Mouse (Mus musculus): Measurements from ENCODE around the gene Yipf6. TPM values are rescaled to one million over a fixed set of nuclear protein-coding genes. Genes with fewer than 3 reads are reported as not detected.

Gene Yipf6
- polyA plus RNA-seq (2012; rRNA removed) = 15.8 and 17.8 TPM in 2 replicates

- no peak for TF ChIP-seq CTCF (IDR thresholded peaks at IDR 0.05; ENCODE audit: borderline replicate concordance, extremely low read depth, insufficient read depth, insufficient read length)
- DNase-seq (ENCODE audit: low read depth) = no peak
Measured at GRCm38 (mm10) chrX:98936101-98936500, at the start of gene Yipf6. Yipf6 (plus strand) TSS chrX:98936316.

GRCm38 (mm10) chrX:98890072-98890405 is 46.1 kb upstream of the Yipf6 start:
- TF ChIP-seq POLR2A (IDR thresholded peaks at IDR 0.05; ENCODE audit: borderline replicate concordance, extremely low read depth, insufficient read depth, insufficient read length, poor library complexity, severe bottlenecking) (no peak), CTCF (IDR thresholded peaks at IDR 0.05; ENCODE audit: borderline replicate concordance, extremely low read depth, insufficient read depth, insufficient read length) (no peak)
- DNase-seq (ENCODE audit: low read depth) = no peak

- peak; percentile 94 for DNase-seq (ENCODE audit: low read depth)
- TF ChIP-seq CTCF (IDR thresholded peaks at IDR 0.05; ENCODE audit: borderline replicate concordance, extremely low read depth, insufficient read depth, insufficient read length) (no peak), POLR2A (IDR thresholded peaks at IDR 0.05; ENCODE audit: borderline replicate concordance, extremely low read depth, insufficient read depth, insufficient read length, poor library complexity, severe bottlenecking) (0 out of 2 replicates have a peak, but pooled peaks have one; percentile 21)
Measured at GRCm38 (mm10) chrX:98890406-98891116, 45.6 kb upstream of the Yipf6 start, which contains the start of gene Ophn1. Ophn1 (minus strand) TSS chrX:98891025.

- DNase-seq (ENCODE audit: low read depth) = peak; percentile 23
- TF ChIP-seq POLR2A (IDR thresholded peaks at IDR 0.05; ENCODE audit: borderline replicate concordance, extremely low read depth, insufficient read depth, insufficient read length, poor library complexity, severe bottlenecking) = no peak
- no peak for TF ChIP-seq CTCF (IDR thresholded peaks at IDR 0.05; ENCODE audit: borderline replicate concordance, extremely low read depth, insufficient read depth, insufficient read length)
Measured at GRCm38 (mm10) chrX:98898307-98898706, 37.8 kb upstream of the Yipf6 start.

- DNase-seq (ENCODE audit: low read depth) = no peak
- TF ChIP-seq CTCF (IDR thresholded peaks at IDR 0.05; ENCODE audit: borderline replicate concordance, extremely low read depth, insufficient read depth, insufficient read length) (no peak), POLR2A (IDR thresholded peaks at IDR 0.05; ENCODE audit: borderline replicate concordance, extremely low read depth, insufficient read depth, insufficient read length, poor library complexity, severe bottlenecking) (no peak)
Measured at GRCm38 (mm10) chrX:98904226-98904625, 31.9 kb upstream of the Yipf6 start.

GRCm38 (mm10) chrX:98908910-98909309 is 27.2 kb upstream of the Yipf6 start:
- DNase-seq (ENCODE audit: low read depth) = no peak
- TF ChIP-seq POLR2A (IDR thresholded peaks at IDR 0.05; ENCODE audit: borderline replicate concordance, extremely low read depth, insufficient read depth, insufficient read length, poor library complexity, severe bottlenecking) (no peak), CTCF (IDR thresholded peaks at IDR 0.05; ENCODE audit: borderline replicate concordance, extremely low read depth, insufficient read depth, insufficient read length) (no peak)

GRCm38 (mm10) chrX:98919423-98919822 is 16.7 kb upstream of the Yipf6 start:
- peak; percentile 56; the same call in 1 of the 2 replicates for TF ChIP-seq CTCF (IDR thresholded peaks at IDR 0.05; ENCODE audit: borderline replicate concordance, extremely low read depth, insufficient read depth, insufficient read length)
- TF ChIP-seq POLR2A (IDR thresholded peaks at IDR 0.05; ENCODE audit: borderline replicate concordance, extremely low read depth, insufficient read depth, insufficient read length, poor library complexity, severe bottlenecking) = no peak
- DNase-seq (ENCODE audit: low read depth) = peak; percentile 80

GRCm38 (mm10) chrX:98936707-98937554 is 815 bp downstream of the Yipf6 start:
- TF ChIP-seq POLR2A (IDR thresholded peaks at IDR 0.05; ENCODE audit: borderline replicate concordance, extremely low read depth, insufficient read depth, insufficient read length, poor library complexity, severe bottlenecking) (peak; percentile 35; the same call in 1 of the 2 replicates), CTCF (IDR thresholded peaks at IDR 0.05; ENCODE audit: borderline replicate concordance, extremely low read depth, insufficient read depth, insufficient read length) (no peak)
- peak; percentile 95 for DNase-seq (ENCODE audit: low read depth)

- TF ChIP-seq CTCF (IDR thresholded peaks at IDR 0.05; ENCODE audit: borderline replicate concordance, extremely low read depth, insufficient read depth, insufficient read length) (peak; percentile 75), POLR2A (IDR thresholded peaks at IDR 0.05; ENCODE audit: borderline replicate concordance, extremely low read depth, insufficient read depth, insufficient read length, poor library complexity, severe bottlenecking) (no peak)
- DNase-seq (ENCODE audit: low read depth) = peak; percentile 97
Measured at GRCm38 (mm10) chrX:98937555-98938294, 1.6 kb downstream of the Yipf6 start.

- DNase-seq (ENCODE audit: low read depth) = peak; percentile 73
- TF ChIP-seq POLR2A (IDR thresholded peaks at IDR 0.05; ENCODE audit: borderline replicate concordance, extremely low read depth, insufficient read depth, insufficient read length, poor library complexity, severe bottlenecking) (no peak), CTCF (IDR thresholded peaks at IDR 0.05; ENCODE audit: borderline replicate concordance, extremely low read depth, insufficient read depth, insufficient read length) (peak; percentile 66)
Measured at GRCm38 (mm10) chrX:98953941-98954340, 17.8 kb downstream of the Yipf6 start.

- TF ChIP-seq CTCF (IDR thresholded peaks at IDR 0.05; ENCODE audit: borderline replicate concordance, extremely low read depth, insufficient read depth, insufficient read length) = no peak
- no peak for DNase-seq (ENCODE audit: low read depth)
Measured at GRCm38 (mm10) chrX:98958287-98958686, 22.2 kb downstream of the Yipf6 start.
